Mouse (Mus musculus): Measurements from ENCODE around the gene Olfr724.
"Not testable (repeated sequence)": the region's sequence is repeated elsewhere in the genome, so short reads cannot be mapped to it uniquely, and the experiment has no call there.

Gene Olfr724

DNA sequence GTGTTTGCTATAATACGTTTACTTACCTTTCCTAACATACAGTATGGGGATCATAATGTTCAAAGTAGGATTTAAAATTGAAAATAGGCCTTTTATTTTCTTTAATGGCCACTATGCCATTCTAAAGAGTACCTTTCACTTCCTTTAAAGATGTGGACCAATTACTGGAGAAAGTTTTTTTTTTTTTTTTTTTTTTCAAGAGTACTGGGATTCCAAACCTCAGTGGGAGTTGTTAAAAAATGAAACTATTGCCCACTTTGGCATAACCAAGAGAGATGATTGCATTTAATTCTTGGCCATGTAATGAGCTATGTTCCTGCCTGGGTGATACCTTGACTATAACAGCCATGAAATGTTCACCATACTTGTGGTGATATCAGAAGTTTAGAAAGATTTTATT is at the start of gene Olfr724:
Olfr724 (minus strand) TSS at position 101 of the 400 bp plus-strand sequence.
- in situ Hi-C loops (cut with MboI, MseI), result loop anchor here (5.0 kb wide), 1 partner anchor 36 kb away; no protein-coding TSS in a partner anchor

DNA sequence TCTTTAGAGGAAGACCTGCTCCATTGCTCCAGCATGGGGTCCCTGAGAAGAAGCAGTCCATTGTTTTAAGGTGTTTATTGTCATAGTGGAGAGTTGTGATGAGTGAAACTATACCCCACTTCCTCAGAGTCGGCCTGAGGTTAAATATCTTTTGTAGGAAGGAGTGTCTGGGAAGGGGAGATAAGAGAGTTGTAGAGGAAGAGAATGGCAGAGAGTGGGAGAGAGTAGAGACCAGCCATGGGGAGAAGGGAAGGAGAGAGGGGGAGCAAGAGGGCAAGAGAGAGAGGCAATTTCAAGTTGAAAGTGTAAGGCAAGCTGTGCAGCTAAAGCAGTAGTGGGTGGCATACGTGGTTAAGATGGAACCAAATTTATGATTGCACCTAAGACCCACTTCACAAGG is 7.2 kb downstream of the Olfr724 start:
- in situ Hi-C loops (cut with MboI, MseI), result no loop called here

DNA sequence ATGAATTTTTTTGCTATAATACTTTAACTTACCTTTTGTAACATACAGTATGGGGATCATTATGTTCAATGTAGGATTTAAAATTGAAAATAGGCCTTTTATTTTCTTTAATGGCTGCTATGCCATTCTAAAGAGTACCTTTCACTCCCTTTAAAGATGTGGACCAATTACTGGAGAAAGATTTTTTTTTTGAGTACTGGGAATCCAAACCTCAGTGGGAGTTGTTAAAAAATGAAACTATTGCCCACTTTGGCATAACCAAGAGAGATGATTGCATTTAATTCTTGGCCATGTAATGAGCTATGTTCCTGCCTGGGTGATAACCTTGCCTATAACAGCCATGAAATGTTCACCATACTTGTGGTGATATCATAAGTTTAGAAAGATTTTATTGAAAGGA is 31.4 kb downstream of the Olfr724 start, which contains the start of gene Olfr723:
Olfr723 (minus strand) TSS at position 101 of the 400 bp plus-strand sequence.
- in situ Hi-C loops (cut with MboI, MseI), result not testable (repeated sequence)
